Mouse (Mus musculus) bone marrow macrophage, adult 2 months (primary cell): ENCODE measurements at regions not wholly inside any gene's neighbourhood (a gene's known extent, or its start where the extent isn't known, plus 50 kb on each side); places are given as distances from the start of the nearest gene placed in this dataset.

ENCODE experiments used
- H3K27ac ChIP-seq: 2 replicates; pipeline ENCODE4 v1.5.1; 2012; ENCODE audit warnings: low read depth, low read length; ENCODE audit not compliant: insufficient read depth
- H3K4me1 ChIP-seq: 2 replicates; pipeline ENCODE4 v1.6.1; 2012; ENCODE audit warnings: low read length; ENCODE audit not compliant: control insufficient read depth, insufficient read depth
- H3K4me3 ChIP-seq: 2 replicates; pipeline ENCODE4 v1.5.1; 2012; ENCODE audit warnings: mild to moderate bottlenecking, low read length, moderate library complexity; ENCODE audit not compliant: insufficient read depth
- CTCF ChIP-seq: IDR thresholded peaks from 2 replicates; pipeline ENCODE4 v1.5.1; 2012; ENCODE audit warnings: low read depth, mild to moderate bottlenecking, low read length, moderate library complexity
- POLR2A ChIP-seq: IDR thresholded peaks from 2 replicates; pipeline ENCODE4 v1.6.1; 2012; ENCODE audit warnings: mild to moderate bottlenecking, low read depth, low read length, borderline replicate concordance

GRCm38 (mm10) chr9:52379031-52379430, 210.7 kb upstream of the Zc3h12c start:
- no peak overlapping the region for H3K4me3 ChIP-seq
- TF ChIP-seq POLR2A (no peak), CTCF (no peak)
- H3K4me1 ChIP-seq, result no peaks in the 10 kb centered on the region
- no peak overlapping the region for H3K27ac ChIP-seq

GRCm38 (mm10) chr9:52377761-52378160, 209.4 kb upstream of the Zc3h12c start:
- TF ChIP-seq CTCF (no peak), POLR2A (no peak)
- no peak overlapping the region for H3K27ac ChIP-seq
- no peak overlapping the region for H3K4me3 ChIP-seq
- H3K4me1 ChIP-seq, result no peaks in the 10 kb centered on the region

DNA sequence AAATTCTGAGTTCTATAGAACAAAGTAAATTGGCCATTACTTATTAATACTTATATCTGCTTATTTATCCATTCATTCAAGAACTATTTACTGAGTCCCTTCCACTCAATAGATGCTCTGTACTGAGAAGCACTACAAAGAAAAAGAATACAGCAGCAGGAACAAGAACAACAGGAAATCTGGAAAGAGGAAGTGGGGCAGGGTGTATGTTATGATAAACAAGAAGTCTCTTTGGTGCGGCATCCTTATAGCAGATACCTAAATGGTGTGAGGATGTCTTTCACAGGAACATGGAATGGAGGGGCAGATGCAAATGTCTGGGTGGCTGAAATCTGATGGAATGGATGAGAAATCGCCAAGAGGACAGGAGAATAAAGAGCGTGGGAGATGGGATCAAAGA, 208.5 kb upstream of the Zc3h12c start:
- no peak overlapping the region for H3K4me3 ChIP-seq
- no peaks in the 10 kb centered on the region for H3K4me1 ChIP-seq
- no peak for TF ChIP-seq POLR2A
- TF ChIP-seq CTCF, result no peak
- H3K27ac ChIP-seq, result no peak overlapping the region

DNA sequence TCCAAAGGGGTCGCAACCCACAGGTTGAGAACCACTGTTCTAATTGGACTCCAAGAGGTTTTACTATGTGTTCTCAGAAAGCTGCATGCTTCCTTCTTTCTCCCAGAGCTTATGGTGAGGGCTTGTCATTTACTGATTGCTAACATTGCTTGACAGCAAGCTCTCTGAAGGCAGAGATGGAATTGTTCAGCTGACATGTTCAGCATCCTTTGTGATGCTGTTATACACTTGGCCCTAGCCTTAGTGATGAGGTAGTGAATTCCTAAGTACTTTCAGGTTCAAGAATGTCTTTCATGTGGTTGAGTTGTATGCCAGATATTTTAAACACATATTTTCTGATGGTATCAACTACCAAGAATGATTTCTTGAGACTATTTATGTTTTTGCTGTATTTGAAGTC, 202.9 kb upstream of the Zc3h12c start:
- H3K27ac ChIP-seq, result no peak overlapping the region
- H3K4me3 ChIP-seq, result no peak overlapping the region
- no peaks in the 10 kb centered on the region for H3K4me1 ChIP-seq
- TF ChIP-seq CTCF (no peak), POLR2A (no peak)

- Histone ChIP-seq H3K4me1 (no peaks in the 10 kb centered on the region), H3K27ac (no peak overlapping the region), H3K4me3 (no peak overlapping the region)
- no peak for TF ChIP-seq CTCF
Measured at GRCm38 (mm10) chr9:52368911-52369310, 200.5 kb upstream of the Zc3h12c start.

DNA sequence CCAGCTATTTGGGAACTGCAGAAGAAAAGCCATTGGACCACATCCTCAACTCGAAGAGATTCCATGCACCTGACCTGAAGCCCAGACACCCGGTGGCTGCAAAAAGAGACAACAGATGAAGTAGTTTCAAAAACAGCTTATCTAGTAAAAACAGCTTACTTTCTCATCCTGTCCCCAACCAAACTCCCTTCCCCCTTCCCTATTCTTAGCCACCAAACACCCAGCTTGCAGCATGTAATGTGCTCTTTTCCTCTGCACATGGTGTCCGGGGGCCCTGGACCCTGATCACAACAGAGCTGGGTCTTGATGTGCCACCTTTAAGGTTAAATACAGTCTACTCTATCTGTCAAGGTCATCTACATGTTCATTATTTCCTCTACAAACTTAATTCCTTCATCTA, 199.7 kb upstream of the Zc3h12c start:
- Histone ChIP-seq H3K27ac (no peak overlapping the region), H3K4me1 (no peaks in the 10 kb centered on the region), H3K4me3 (no peak overlapping the region)
- TF ChIP-seq POLR2A (no peak), CTCF (no peak)

DNA sequence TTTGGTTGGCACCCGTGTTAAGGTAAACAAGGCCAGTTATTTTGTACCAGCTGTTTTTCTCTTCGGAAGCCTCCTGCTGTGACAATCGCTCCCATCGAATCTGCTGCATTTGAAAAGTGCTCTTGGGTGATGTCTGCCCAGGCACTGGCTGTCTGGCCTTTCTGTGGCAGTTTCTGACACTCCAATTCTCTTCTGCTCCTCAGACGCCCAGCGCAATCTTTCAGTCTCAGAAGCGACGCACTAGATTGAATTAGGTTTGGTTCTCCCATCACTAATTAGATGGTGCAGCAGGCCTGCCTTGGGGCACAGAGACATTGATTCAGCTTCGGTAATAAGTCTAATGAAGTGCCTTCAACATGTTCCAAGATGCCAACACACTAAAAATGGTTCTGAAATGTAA, 197.7 kb upstream of the Zc3h12c start:
- Histone ChIP-seq H3K27ac (no peak overlapping the region), H3K4me1 (no peaks in the 10 kb centered on the region), H3K4me3 (no peak overlapping the region)
- no peak for TF ChIP-seq CTCF
- TF ChIP-seq POLR2A, result no peak

DNA sequence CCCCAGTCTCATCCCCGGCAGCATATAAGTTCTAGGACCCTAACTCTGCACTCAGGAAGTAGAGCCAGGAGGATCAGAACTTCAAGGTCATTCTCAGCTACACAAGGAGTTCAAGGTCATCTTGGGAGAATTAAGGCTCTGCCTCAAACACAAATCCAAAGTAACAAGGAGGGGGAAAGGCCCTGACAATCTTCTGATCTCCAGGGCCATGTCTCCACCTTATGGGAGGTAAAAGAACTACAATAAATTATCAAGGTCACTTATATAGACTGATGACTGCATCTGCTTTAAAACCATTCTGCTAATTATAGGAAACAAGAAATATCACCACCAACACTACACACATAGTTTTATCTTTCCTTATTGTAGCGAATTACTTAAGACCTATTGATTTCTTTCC, 193.2 kb upstream of the Zc3h12c start:
- TF ChIP-seq CTCF (no peak), POLR2A (no peak)
- Histone ChIP-seq H3K4me1 (peaks cover 2% of the 10 kb centered on the region; the same call in 1 of the 2 replicates), H3K4me3 (no peak overlapping the region), H3K27ac (no peak overlapping the region)

DNA sequence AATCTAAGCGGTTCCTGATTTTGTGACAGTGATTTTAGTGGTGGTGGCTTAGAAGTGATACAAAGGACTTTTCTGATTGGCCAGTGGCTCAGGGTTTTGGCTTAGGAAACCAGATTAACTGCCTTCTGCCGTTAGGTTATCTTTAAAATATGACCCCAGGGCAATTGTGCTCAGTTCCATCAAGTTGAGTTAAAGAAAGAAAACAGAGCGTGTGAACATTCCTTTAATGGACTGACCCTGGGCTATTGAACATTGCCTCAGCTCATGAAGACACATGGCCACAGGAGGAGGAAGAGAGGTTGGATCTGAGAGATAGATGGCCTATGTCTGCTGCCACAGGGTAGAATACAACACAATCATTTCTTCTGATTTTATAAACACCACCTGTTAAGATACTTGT, 191.0 kb upstream of the Zc3h12c start:
- Histone ChIP-seq H3K4me1 (peaks cover 8% of the 10 kb centered on the region), H3K27ac (no peak overlapping the region), H3K4me3 (no peak overlapping the region)
- TF ChIP-seq POLR2A, result no peak
- no peak for TF ChIP-seq CTCF

GRCm38 (mm10) chr9:52356549-52356948, 188.2 kb upstream of the Zc3h12c start:
- TF ChIP-seq POLR2A, result no peak
- no peak for TF ChIP-seq CTCF
- Histone ChIP-seq H3K27ac (no peak overlapping the region), H3K4me3 (no peak overlapping the region), H3K4me1 (peaks cover 8% of the 10 kb centered on the region)
